Mouse (Mus musculus) bone marrow macrophage, adult 2 months (primary cell): ENCODE measurements at regions not wholly inside any gene's neighbourhood (a gene's known extent, or its start where the extent isn't known, plus 50 kb on each side); places are given as distances from the start of the nearest gene placed in this dataset.

ENCODE experiments used
- H3K27ac ChIP-seq: 2 replicates; pipeline ENCODE4 v1.5.1; 2012; ENCODE audit warnings: low read depth, low read length; ENCODE audit not compliant: insufficient read depth
- H3K4me1 ChIP-seq: 2 replicates; pipeline ENCODE4 v1.6.1; 2012; ENCODE audit warnings: low read length; ENCODE audit not compliant: control insufficient read depth, insufficient read depth
- H3K4me3 ChIP-seq: 2 replicates; pipeline ENCODE4 v1.5.1; 2012; ENCODE audit warnings: mild to moderate bottlenecking, low read length, moderate library complexity; ENCODE audit not compliant: insufficient read depth
- CTCF ChIP-seq: IDR thresholded peaks from 2 replicates; pipeline ENCODE4 v1.5.1; 2012; ENCODE audit warnings: low read depth, mild to moderate bottlenecking, low read length, moderate library complexity
- POLR2A ChIP-seq: IDR thresholded peaks from 2 replicates; pipeline ENCODE4 v1.6.1; 2012; ENCODE audit warnings: mild to moderate bottlenecking, low read depth, low read length, borderline replicate concordance

DNA sequence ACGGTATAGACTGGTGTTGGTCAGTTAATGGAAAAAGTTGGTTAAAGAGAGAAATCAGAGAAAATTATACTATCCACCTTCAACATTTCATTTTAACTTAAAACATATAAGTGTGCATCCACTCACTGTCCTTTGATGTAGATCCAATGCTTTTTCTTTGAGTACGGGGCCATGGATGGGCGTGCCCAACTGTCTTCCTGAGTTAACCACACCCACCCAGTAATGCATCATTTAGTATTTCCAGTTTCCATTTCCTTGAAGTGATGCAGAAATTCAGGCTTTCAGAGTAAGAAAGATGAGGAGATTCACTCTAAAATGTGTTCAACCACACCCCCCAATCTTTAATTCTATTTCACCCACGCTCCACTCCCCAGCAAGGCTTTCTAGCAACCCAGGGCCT, 490.6 kb downstream of the Bnc2 start:
- no peak overlapping the region for H3K4me3 ChIP-seq
- no peak overlapping the region for H3K27ac ChIP-seq
- H3K4me1 ChIP-seq: no peaks in the 10 kb centered on the region
- TF ChIP-seq CTCF (no peak), POLR2A (no peak)

DNA sequence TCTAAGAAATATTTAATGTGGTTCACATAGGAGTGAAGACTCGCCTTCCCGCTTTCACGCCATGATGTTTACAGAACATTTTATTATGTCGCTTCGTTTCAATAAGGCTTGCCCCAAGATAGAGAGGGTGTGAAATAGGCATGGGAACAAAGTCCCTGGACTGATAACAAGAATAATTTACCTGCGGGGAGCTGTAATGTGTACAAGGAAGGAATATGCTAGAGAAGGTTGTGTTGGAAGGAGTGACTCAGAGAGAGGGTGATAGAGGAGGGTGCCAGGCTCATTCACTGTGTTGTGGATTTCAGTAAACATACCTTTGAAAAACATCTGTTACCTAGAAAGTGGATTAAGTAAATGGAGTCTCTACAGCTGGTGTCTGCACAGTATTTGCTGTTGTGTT, 490.2 kb downstream of the Bnc2 start:
- H3K4me3 ChIP-seq: no peak overlapping the region
- H3K27ac ChIP-seq: no peak overlapping the region
- TF ChIP-seq CTCF (no peak), POLR2A (no peak)
- no peaks in the 10 kb centered on the region for H3K4me1 ChIP-seq

DNA sequence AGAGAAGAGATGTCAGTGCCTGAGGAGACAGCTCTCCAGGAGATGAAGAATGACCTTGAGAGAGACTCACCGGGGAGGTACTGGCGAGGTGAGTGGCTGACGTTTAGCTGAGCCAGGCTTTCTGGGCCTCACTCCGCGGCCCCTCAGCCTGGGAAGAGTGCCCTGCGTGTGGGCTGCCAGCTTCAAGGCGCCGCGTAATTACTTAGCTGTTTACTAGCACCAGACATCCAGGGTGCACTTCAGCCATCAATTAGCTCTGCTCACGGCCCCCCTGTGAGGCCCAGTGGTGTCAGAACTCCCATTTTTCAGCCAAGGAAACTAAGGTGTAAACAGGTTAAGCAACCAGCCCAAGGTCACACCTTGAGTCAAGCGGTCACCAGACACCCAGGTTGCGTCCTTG, 485.8 kb downstream of the Bnc2 start:
- Histone ChIP-seq H3K4me1 (no peaks in the 10 kb centered on the region), H3K4me3 (no peak overlapping the region), H3K27ac (no peak overlapping the region)
- TF ChIP-seq POLR2A: no peak
- no peak for TF ChIP-seq CTCF

DNA sequence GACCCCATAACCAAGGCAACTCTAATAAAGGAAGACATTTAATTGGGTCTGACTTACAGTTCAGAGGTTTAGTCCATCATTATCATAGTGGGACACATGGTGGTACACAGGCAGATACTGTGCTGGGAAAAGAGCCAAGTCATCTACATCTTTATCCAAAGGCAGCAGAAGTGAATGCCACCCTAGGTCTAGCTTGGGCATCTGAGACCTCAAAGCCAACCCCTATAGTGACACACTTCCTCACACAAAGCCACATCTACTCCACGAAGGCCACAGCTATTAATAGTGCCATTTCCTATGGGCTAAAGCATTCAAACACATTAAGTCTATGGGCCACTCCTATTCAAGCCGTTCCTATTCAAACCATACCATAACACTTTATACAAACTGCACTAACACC, 483.8 kb downstream of the Bnc2 start:
- Histone ChIP-seq H3K27ac (no peak overlapping the region), H3K4me1 (no peaks in the 10 kb centered on the region), H3K4me3 (no peak overlapping the region)
- TF ChIP-seq POLR2A (no peak), CTCF (no peak)

DNA sequence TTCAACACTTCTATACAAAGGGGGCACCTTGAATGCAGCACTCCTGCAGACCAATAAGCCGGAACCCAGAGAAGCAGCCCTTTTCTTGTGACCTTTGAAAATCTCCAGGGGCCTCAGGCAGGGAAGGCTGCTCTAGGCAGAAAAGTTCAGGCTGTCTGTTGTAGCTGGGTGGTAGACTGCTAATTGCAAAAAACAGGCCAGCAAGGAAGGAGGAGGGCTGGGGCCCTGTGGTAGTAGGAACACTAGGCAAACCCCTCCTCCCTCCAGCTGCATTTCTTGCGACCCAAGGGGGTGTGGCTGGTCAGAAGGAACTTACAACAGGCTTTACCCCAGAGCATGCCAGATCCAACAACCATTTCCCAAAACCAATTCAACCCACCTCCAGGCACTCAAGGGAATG, 482.8 kb downstream of the Bnc2 start:
- TF ChIP-seq CTCF (no peak), POLR2A (no peak)
- Histone ChIP-seq H3K27ac (no peak overlapping the region), H3K4me3 (no peak overlapping the region), H3K4me1 (no peaks in the 10 kb centered on the region)

DNA sequence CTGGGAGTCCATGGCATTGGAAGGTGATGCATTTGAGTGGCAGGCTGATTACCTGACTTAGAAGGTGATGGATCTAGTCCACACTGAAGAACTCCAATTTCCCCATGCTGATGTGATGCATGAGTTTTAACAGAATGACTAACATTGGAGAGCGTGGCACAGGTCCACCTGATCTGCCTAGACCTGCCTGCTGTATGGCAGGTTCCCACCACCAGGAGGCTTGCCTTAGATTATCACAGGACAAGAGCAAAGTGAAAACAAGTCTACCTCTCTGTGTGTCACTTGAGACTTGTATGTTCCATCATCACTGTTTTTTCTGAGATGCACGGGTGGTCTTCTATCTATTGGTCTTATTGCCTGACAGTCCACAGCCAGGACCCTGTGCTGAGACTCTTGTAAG, 478.3 kb downstream of the Bnc2 start:
- TF ChIP-seq POLR2A: no peak
- no peak for TF ChIP-seq CTCF
- Histone ChIP-seq H3K27ac (no peak overlapping the region), H3K4me3 (no peak overlapping the region), H3K4me1 (no peaks in the 10 kb centered on the region)

DNA sequence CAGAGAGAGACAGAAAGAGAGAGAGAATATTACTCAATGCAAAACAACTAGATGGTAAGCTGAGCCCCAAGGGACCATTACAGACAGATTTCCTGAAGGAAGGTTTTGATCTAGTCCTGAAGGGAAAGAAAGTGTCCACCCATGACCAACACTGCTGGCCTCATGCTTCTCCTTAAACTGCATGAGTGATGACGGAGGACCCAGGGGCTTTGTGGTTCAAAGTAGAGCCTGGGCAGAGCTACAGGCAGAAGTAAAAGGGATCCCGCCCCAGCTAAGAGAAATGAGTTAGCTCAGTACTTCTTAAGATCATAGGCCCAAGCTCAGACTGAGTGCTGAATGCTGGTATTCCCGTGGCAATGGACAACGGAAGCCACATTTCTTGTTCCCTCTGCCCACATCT, 476.9 kb downstream of the Bnc2 start:
- Histone ChIP-seq H3K4me1 (no peaks in the 10 kb centered on the region), H3K27ac (no peak overlapping the region), H3K4me3 (no peak overlapping the region)

DNA sequence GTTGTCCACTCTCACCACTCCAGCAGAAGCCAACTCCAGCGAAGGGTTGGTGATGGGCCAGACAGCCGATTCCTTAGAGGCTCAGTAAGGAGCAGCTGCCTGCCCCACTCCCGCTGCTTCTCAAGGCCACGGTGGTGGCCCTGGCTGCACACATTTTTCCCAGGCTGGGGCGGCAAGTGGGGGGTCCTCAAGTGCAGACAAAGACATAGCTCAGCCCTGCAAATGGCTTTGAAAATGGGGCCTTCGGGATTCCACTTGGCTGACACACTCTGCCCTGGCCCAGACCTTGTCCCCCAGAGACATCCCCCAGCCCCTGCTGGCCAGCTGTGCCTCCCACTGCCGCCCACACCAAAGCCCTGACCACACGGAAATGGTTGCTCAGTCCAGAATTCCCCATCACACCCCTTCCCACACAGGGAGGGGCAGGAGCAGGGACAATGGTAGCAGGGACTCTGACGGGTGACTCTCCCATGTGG, 475.9 kb downstream of the Bnc2 start:
- TF ChIP-seq POLR2A (no peak), CTCF (no peak)
- H3K4me1 ChIP-seq: no peaks in the 10 kb centered on the region
- H3K4me3 ChIP-seq: no peak overlapping the region
- H3K27ac ChIP-seq: no peak overlapping the region

More for the DNA sequence above, 476.9 kb downstream of the Bnc2 start:
- TF ChIP-seq POLR2A (no peak), CTCF (no peak)

DNA sequence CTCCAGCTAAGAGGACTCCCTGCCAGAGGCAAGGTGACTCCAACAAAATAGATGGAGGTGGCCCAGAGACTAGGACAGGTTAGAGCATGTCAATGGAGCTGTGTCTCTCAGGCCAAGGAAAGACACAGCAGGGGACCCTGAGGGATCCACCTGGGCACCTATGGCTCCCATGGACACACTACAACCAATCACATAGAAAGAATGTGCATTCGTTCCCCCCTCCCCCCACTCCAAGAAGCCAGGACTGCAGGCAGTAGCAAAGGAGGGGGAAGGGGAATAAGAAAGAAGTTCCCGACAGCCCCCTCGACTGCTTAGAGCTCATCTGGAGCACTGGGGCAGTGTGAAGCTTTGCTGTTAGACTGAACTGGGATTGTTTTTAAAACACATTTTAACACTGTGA, 474.1 kb downstream of the Bnc2 start:
- no peak overlapping the region for H3K4me3 ChIP-seq
- TF ChIP-seq POLR2A: no peak
- no peak for TF ChIP-seq CTCF
- H3K4me1 ChIP-seq: no peaks in the 10 kb centered on the region
- H3K27ac ChIP-seq: no peak overlapping the region

DNA sequence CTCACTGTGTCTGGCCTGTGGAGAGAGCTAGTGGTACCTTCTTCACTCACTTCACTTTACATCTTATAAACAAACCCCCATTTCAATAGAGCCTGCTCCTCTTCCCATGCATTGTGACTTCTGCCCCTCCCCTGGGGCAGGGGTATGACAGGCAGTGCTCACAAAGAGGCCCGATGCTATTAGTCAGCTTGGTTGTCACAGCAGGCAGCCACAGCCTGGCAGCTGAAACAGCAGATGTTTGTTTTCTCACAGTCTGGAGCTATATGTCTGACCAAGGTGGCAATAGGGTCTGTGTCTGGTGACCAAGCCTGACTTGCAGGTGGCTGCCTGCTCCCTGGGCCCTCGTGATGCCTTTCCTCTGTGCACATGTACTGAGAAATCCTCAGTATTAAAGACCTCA, 472.8 kb downstream of the Bnc2 start:
- H3K4me1 ChIP-seq: no peaks in the 10 kb centered on the region
- no peak overlapping the region for H3K27ac ChIP-seq
- no peak for TF ChIP-seq CTCF
- TF ChIP-seq POLR2A: no peak
- no peak overlapping the region for H3K4me3 ChIP-seq

DNA sequence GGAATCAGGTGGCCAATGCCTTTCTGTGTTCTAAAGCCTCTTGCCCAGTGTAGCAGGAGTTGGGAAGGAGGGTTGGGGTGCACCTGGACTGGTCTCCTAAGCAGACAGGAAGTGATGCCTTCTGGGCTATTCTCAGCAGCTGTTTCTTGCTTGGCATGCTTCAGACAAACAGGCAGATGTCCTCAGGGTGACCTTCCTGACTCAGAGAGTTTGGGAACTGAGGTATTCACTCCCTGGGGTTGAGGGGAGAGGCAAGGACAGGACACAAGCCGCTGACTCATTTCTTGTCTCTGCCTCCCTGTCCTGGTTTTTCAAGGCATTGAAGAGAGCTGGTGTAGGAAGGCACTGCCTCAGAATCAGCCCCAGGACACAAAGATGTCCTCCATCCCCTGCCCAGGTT, 471.4 kb downstream of the Bnc2 start:
- no peak overlapping the region for H3K4me3 ChIP-seq
- H3K27ac ChIP-seq: no peak overlapping the region
- no peaks in the 10 kb centered on the region for H3K4me1 ChIP-seq
- TF ChIP-seq POLR2A: no peak
- no peak for TF ChIP-seq CTCF
